Mouse (Mus musculus) v-Abl transformed pro-B cells (cell line): ENCODE measurements around the gene Gm20388.

Source experiments
- in situ Hi-C, 2 experiments: fragments of 400-800 bp; cut with MboI; formaldehyde crosslinking; loops; one replicate each; pipeline ENCODE4 v1.15.1; 2025; ENCODE audit not compliant: unreplicated experiment in 2 of 2

The Gm20388 gene

DNA sequence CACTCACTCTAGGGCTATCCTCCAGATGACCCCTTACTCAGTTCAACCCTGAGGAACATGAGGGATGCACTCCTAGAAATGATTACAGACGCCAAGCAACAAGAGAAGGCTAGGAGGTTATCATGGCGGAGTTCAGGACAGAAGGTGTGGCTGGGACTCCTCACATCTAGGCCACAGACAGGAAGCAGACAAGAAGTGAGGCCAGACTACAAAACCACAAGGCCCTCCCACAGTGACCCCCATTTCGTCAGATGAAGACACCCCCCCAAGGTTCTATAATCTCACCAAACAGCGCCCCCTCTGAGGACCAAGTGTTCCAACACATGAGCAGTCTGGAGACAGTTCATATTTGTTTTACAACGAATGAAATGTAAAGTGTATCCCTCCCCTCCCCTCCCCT is 2286.7 kb downstream of the Gm20388 start:
- in situ Hi-C loops: no loop called here

GRCm38 (mm10) chr8:122198378-122199025 is 2287.9 kb downstream of the Gm20388 start:
- in situ Hi-C loops: no loop called here

GRCm38 (mm10) chr8:122199191-122199590 is 2288.6 kb downstream of the Gm20388 start:
- in situ Hi-C loops: no loop called here

GRCm38 (mm10) chr8:122199841-122200240 is 2289.2 kb downstream of the Gm20388 start:
- in situ Hi-C loops: no loop called here

GRCm38 (mm10) chr8:122211591-122211990 is 2300.9 kb downstream of the Gm20388 start:
- in situ Hi-C loops: no loop called here

DNA sequence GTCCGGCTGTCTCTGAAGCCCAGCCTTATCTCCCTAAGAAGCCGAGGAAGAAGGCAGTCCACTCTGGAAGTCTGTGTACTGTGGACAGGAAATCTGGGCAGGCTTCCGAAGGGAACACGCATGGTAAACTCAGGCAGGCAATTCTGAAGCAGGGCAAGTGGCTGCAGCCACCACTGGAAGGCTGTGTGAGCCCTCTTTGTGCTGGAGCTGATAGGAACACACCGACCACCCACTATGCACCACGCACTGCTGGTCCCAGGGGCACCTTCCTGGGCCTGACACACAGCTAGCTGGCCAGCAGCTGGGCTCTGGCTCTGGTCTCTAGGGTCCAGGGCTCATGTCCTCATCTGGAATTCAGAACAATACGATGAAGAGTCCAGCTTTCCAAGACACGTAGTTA is 2305.0 kb downstream of the Gm20388 start:
- in situ Hi-C loops: no loop called here

GRCm38 (mm10) chr8:122216433-122216832 is 2305.8 kb downstream of the Gm20388 start:
- in situ Hi-C loops: no loop called here

DNA sequence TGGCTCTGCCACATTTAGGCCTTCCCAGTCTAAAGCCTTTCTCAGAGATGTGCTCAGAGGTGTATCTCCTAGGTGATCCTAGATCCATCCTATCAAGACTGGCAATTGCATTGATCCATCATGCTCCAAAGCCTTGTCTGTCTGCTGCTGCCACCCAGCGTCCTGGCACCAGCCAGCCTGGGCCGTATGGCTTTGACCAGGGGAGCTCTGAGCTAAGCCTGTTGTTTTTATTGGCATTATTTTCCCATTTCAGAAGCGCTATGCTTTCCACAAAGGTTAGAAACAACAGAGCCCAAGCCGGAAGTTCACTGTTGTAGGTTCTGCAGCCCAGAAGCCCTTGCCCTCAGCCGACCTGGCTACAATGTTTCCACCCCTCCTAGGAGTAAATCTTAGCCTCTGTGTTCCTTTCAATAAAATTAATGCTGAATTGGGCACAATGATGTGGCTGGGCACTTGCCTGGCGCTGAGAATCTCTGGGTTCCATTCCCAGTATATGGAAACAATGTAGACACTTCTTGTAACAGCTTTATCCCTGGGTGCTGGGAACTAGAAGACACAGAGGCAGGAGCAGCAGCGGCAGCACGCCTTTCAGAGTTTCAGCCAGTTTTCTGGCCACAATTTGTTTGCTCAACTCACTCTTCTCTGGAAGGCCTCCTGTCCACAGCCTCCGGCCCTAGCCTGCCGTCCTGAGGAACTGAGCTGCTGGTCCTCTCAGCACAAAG is 2307.0 kb downstream of the Gm20388 start:
- in situ Hi-C loops: no loop called here

DNA sequence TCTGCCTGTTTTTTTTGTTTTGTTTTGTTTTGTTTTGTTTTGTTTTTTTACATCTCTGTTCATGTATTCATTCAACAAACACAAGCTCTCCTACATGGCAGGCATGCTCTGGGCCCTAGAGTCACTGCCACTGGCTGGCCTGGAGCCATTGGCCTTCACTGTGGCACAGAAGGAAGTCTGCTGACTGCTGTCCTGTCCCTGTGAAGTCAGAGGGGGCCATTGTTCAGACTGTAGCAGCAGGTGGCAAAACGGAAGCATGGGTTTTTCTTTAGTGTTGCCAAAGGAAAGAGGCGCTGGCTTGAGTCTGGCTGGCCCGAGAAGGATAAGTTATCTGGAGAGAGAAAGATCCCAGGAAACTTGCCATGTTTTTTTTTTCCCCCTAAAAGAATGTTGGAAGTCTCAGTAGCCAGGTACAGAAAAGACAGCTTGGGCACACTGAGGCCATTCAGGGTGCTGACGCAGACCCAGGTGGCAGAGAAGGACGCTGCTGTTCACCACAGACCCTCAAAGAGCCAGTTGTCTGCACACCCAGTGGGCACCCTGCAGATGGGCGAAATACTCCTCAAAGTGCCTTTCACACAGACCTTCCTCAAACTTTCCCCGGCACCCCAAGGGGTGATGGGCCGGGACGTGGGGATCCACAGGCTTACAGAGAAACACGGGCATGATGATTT is 2313.5 kb downstream of the Gm20388 start:
- in situ Hi-C loops: no loop called here

DNA sequence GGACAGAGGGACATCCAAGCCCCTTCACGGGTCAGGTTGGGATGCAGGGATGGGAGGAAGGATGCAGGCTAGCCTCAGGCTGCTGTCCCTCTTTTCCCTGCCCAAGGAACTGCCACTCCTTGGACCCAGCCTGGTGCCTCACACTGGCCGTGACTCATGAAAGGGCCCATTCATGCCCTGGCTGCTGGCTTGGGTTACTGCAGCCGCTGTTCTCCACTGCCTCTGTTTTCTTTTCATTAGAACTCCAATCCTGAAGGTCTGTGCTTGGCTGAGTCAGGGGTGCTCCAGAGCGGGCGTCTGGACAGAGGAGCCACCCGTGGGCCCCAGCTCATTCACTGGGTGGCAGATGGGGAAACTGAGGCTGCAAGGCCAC is 2314.0 kb downstream of the Gm20388 start:
- in situ Hi-C loops: no loop called here

DNA sequence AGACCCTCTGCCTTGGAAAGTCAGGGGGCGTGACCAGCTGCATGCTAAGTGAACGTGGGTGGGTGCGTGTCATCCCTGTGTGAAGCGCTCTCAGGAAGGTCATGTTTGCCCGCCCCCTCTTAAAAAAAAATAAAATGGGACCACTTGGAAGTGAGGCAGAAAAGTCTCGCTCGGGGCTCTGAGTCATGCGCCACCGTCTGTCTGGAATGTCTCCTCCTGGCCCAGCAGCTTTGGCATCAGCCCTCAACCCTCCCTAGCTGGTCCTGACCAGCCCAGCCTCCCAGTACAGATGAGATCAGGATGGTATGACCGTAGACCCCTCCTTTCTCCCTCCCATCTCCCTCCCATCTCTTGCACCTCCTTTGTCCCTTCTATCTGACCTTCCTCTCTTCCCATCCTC is 2314.8 kb downstream of the Gm20388 start:
- in situ Hi-C loops: no loop called here

GRCm38 (mm10) chr8:122227345-122227744 is 2316.7 kb downstream of the Gm20388 start:
- in situ Hi-C loops: no loop called here

DNA sequence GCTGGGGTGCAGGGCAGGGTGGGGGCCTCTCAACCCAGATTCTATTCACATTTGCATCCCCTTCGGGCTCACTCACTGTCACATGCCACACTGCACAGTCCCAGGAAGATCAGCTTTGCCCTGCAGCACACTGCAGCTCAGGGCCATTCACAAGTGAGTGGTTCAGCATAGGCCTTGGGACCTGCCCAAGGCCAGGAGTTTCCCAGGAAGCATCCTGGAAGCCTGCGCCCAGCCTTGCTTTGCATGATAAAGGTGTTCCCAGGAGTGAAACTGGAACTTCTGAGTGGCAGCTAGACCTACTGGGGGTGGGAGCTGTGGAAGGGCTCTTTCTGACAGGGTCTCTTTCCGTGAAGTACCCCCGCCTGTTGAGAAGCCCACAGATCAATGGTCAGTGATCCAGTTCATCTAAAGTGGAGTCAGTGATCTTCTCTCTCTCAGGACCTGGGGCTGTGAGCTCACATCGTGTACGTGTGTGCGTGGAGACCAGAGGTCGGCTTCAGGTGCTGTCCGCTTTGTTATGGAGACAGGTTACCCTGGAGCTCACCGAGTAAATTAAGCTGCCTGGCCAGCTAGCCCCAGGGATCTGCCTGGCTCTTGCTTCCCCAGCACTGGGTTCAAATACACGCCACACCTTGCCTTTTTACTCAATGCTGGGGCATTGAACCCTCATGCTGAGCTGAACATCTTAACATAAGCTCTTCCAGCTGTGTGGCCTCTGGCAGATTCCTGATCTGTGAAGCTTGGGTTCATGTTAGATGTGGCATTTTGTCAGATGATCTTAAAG is 2318.3 kb downstream of the Gm20388 start:
- in situ Hi-C loops: no loop called here

DNA sequence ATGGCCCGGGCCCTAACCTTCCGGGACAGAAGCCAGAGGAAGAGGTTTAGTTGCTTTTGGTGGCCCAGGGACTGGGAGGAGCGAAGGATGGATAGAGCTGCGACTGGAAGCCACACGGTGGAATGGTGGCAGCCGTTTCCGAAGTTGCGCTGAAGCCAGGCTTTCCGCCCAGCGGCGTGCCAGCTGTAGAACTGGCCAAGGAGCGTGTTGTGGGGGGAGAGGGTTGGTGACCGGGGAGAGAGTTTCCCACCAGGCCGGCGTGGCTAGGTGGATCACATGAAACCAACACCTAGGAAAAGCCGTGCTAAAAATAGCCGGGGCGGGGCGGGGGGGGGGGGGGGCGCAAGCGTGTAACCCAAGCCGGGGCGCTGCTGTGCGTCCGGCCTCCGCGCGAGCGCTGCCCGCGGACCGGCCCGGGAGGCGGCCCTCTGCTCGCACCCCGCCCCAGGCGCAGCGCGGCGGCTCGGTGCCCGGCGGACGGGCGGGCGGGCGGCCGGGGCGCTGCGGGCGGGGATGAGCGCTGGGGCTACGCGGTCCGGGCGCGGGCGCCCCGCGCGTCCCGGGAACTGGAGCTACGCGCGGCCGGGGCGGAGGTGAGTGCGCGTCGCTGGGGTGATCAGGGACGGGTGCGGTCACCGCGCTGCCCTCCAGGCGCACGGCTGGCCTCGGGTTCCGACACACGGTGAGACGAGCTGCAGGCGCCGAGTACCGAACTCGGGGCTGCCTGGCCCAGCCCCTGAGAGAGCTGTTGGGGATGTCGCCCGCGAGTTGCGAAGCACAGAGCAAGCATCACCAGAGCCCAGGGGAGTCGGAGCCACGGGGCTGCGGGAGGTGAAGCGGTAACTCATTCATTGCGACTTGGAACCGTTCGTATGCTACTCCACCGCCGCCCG is 2319.4 kb downstream of the Gm20388 start:
- in situ Hi-C loops: no loop called here

DNA sequence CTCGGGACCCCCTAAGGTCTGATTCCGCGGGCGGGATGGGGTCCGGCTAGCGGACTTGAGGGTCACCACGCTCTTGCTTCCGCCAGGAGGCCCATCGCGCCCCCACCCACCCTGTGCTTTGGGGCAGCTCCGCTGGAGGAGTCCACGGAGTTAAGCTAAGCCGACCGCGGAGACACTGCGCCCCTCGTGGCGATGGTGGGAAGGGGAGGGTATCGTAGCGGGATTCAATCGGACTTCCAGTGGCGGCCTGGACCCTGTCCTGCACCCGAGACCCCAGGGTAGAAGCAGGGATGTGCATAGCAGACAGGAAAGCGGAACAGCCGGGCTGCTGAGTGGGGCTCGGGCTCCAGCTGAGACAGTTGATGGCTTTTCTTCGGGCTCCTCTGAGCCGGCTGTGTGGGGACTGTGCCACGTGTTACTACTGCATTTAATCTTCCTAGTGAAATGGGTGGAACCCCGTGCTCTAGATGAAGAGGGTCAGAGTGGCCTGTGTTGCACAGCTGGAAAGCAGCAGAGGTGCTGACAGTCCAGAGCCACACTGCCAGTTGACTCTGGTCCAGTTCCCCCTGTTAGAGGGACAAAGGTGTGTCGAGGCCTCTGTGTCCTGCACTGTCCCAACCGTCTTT is 2320.2 kb downstream of the Gm20388 start:
- in situ Hi-C loops: no loop called here

- in situ Hi-C loops: no loop called here
Observed at GRCm38 (mm10) chr8:122234055-122234454, 2323.4 kb downstream of the Gm20388 start.

GRCm38 (mm10) chr8:122236521-122236920 is 2325.9 kb downstream of the Gm20388 start:
- in situ Hi-C loops: no loop called here

DNA sequence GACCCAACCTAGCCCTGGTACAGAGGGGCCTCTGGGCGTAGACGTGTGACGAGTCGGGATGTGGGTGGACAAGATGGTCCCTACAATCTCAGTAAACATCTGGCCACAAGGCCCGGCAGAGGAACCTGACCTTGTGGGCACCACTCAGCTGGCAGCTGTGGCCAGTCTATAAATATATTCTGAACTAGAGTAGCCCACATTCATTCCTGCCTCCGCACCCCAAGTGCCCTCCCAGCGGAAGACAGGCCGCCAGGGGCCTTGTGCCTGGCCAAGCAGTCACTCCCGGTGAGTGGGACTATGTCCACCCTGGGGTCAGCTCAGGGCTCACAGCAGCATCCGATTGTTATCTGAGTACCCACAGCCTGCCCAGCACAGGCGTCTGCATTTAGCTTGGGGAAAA is 2327.6 kb downstream of the Gm20388 start:
- in situ Hi-C loops: no loop called here

DNA sequence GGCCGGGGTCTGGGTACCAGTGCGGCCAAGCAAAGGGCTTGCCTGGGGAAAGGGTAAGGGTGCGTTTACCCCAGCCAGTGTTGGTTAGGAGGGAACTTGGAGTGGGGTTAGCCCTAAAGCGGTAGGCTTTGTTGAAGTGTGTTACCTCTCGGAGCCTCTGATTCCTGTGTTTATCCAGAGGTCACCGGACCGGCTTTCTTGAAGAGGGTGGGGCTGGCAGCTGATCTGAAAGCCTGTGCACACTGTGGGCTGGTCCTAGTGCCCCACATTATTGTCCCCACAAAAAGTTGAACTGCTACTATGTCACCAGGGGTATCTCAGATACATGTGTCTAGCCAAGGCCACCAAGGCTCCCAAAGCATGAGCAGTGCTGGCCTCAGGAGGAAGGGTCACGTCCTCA is 2328.1 kb downstream of the Gm20388 start:
- in situ Hi-C loops: no loop called here
